Mouse (Mus musculus) liver, embryonic 15.5 days (tissue): ENCODE measurements around the gene H2-Ob. TPM values are rescaled to one million over a fixed set of nuclear protein-coding genes. Genes with fewer than 3 reads are reported as not detected.
"Not testable (repeated sequence)": the region's sequence is repeated elsewhere in the genome, so short reads cannot be mapped to it uniquely, and the experiment has no call there.

Experiments used
- ATAC-seq: fragments of 200-750 bp; cut with Nextera tagmentation; 2 replicates; pipeline ENCODE4 v1.8.0; 2017; ENCODE audit warnings: moderate number of reproducible peaks, mild to moderate bottlenecking, moderate library complexity; ENCODE audit not compliant: insufficient read depth
- H3K27ac ChIP-seq: fragments of 300-500 bp; sonication (generic); replicated peaks from 2 replicates; pipeline ENCODE4 v1.5.1; 2015; ENCODE audit warnings: mild to moderate bottlenecking, inconsistent platforms
- H3K27me3 ChIP-seq: fragments of 300-500 bp; sonication (generic); 2 replicates; pipeline ENCODE4 v1.6.1; 2015; ENCODE audit warnings: mild to moderate bottlenecking, inconsistent platforms
- H3K36me3 ChIP-seq: fragments of 300-500 bp; sonication (generic); replicated peaks from 2 replicates; pipeline ENCODE4 v1.6.1; 2015; ENCODE audit warnings: moderate library complexity, mild to moderate bottlenecking, inconsistent platforms
- H3K4me1 ChIP-seq: fragments of 300-500 bp; sonication (generic); replicated peaks from 2 replicates; pipeline ENCODE4 v1.6.1; 2015; ENCODE audit warnings: inconsistent platforms
- H3K4me2 ChIP-seq: fragments of 300-500 bp; sonication (generic); 2 replicates; pipeline ENCODE4 v1.6.1; 2015; ENCODE audit warnings: moderate library complexity, mild to moderate bottlenecking, inconsistent platforms
- H3K4me3 ChIP-seq: fragments of 300-500 bp; sonication (generic); replicated peaks from 2 replicates; pipeline ENCODE4 v1.5.1; 2015; ENCODE audit warnings: mild to moderate bottlenecking, inconsistent platforms
- H3K9ac ChIP-seq: fragments of 300-500 bp; sonication (generic); 2 replicates; pipeline ENCODE4 v1.6.1; 2015; ENCODE audit warnings: moderate library complexity, mild to moderate bottlenecking, inconsistent platforms
- H3K9me3 ChIP-seq: fragments of 300-500 bp; sonication (generic); replicated peaks from 2 replicates; pipeline ENCODE4 v1.6.1; 2016; ENCODE audit warnings: inconsistent platforms
- WGBS: fragments of 180-500 bp; shearing (Covaris S2); methylation state at CpG from one replicate; pipeline ENCODE4 v1.1.7; 2015; ENCODE audit warnings: mixed read lengths; ENCODE audit not compliant: insufficient replicate concordance; 5-methylcytosine and 5-hydroxymethylcytosine counted together
- polyA plus RNA-seq: library from polyadenylated mRNA; unstranded; fragments of >200 nt; fragmentation: Nextera tagmentation; extraction: Ambion mirVana; gene quantifications from 2 replicates; pipeline ENCODE4 v1.2.1, GENCODE M21; 2015

Gene H2-Ob
- polyA plus RNA-seq, 1 experiment from 2014 or later = 0.31 TPM

GRCm38 (mm10) chr17:34220401-34220800 lies 18.3 kb upstream of the H2-Ob start:
- not testable (repeated sequence) for H3K4me1 ChIP-seq, H3K27me3 ChIP-seq, H3K9ac ChIP-seq, ATAC-seq, H3K27ac ChIP-seq, H3K4me3 ChIP-seq, H3K9me3 ChIP-seq, H3K4me2 ChIP-seq, H3K36me3 ChIP-seq
- WGBS = 91% methylated on average over 9 of the region's 16 CpGs

GRCm38 (mm10) chr17:34224816-34225215 lies 13.9 kb upstream of the H2-Ob start:
- Histone ChIP-seq H3K4me1 (no peaks in the 10 kb centered on the region), H3K4me3 (no peak overlapping the region), H3K36me3 (no peaks in the 10 kb centered on the region), H3K9me3 (no peaks in the 10 kb centered on the region), H3K4me2 (no peak overlapping the region), H3K27ac (no peak overlapping the region), H3K9ac (no peak overlapping the region), H3K27me3 (no peaks in the 10 kb centered on the region)
- 82% methylated on average over 3 of the region's 3 CpGs for WGBS
- ATAC-seq = no peak

GRCm38 (mm10) chr17:34225426-34225825 lies 13.3 kb upstream of the H2-Ob start:
- Histone ChIP-seq H3K4me3 (no peak overlapping the region), H3K27me3 (no peaks in the 10 kb centered on the region), H3K36me3 (no peaks in the 10 kb centered on the region), H3K4me2 (no peak overlapping the region), H3K27ac (no peak overlapping the region), H3K4me1 (no peaks in the 10 kb centered on the region), H3K9me3 (no peaks in the 10 kb centered on the region), H3K9ac (no peak overlapping the region)
- ATAC-seq = no peak
- 83% methylated on average over 8 of the region's 8 CpGs for WGBS

- not testable (repeated sequence) for H3K4me2 ChIP-seq, ATAC-seq, H3K9me3 ChIP-seq, H3K4me3 ChIP-seq, H3K4me1 ChIP-seq, H3K27me3 ChIP-seq, H3K9ac ChIP-seq, H3K36me3 ChIP-seq, H3K27ac ChIP-seq
- WGBS = 93% methylated on average over 16 of the region's 23 CpGs
These were observed 12.8 kb upstream of the H2-Ob start for GRCm38 (mm10) chr17:34225911-34226310.

GRCm38 (mm10) chr17:34230971-34231370 lies 7.7 kb upstream of the H2-Ob start:
- not testable (repeated sequence) for H3K27me3 ChIP-seq, H3K4me3 ChIP-seq, ATAC-seq, H3K9me3 ChIP-seq, H3K27ac ChIP-seq, H3K9ac ChIP-seq, H3K36me3 ChIP-seq, H3K4me2 ChIP-seq, H3K4me1 ChIP-seq
- 82% methylated on average over 9 of the region's 9 CpGs for WGBS

GRCm38 (mm10) chr17:34232021-34232420 lies 6.7 kb upstream of the H2-Ob start:
- not testable (repeated sequence) for H3K4me1 ChIP-seq, H3K27ac ChIP-seq, ATAC-seq, H3K4me2 ChIP-seq, H3K4me3 ChIP-seq, H3K9me3 ChIP-seq, H3K27me3 ChIP-seq, H3K9ac ChIP-seq, H3K36me3 ChIP-seq
- WGBS = 57% methylated on average over 7 of the region's 7 CpGs

- Histone ChIP-seq H3K4me2 (no peak overlapping the region), H3K27me3 (peaks cover 3% of the 10 kb centered on the region; the same call in 1 of the 2 replicates), H3K36me3 (no peaks in the 10 kb centered on the region), H3K9ac (no peak overlapping the region), H3K4me3 (no peak overlapping the region), H3K9me3 (no peaks in the 10 kb centered on the region), H3K4me1 (0 out of 2 replicates have a peak, but pooled peaks cover 3% of the 10 kb centered on the region), H3K27ac (no peak overlapping the region)
- ATAC-seq = 0 out of 2 replicates have a peak, but pooled peaks have one; percentile 25
- WGBS = 14% methylated on average over 9 of the region's 9 CpGs
These were observed 3.8 kb upstream of the H2-Ob start for GRCm38 (mm10) chr17:34234926-34235325.

- 62% methylated on average over 5 of the region's 5 CpGs for WGBS
These were observed 2.0 kb upstream of the H2-Ob start for GRCm38 (mm10) chr17:34236691-34237090.

GRCm38 (mm10) chr17:34237741-34238140 lies 962 bp upstream of the H2-Ob start:
- Histone ChIP-seq H3K4me2 (no peak overlapping the region), H3K27ac (no peak overlapping the region), H3K36me3 (no peaks in the 10 kb centered on the region), H3K9me3 (no peaks in the 10 kb centered on the region), H3K4me1 (0 out of 2 replicates have a peak, but pooled peaks cover 3% of the 10 kb centered on the region), H3K9ac (no peak overlapping the region), H3K27me3 (peaks cover 3% of the 10 kb centered on the region; the same call in 1 of the 2 replicates), H3K4me3 (no peak overlapping the region)
- ATAC-seq = no peak
- 52% methylated on average over 3 of the region's 3 CpGs for WGBS

More at GRCm38 (mm10) chr17:34236691-34237090, 2.0 kb upstream of the H2-Ob start:
- Histone ChIP-seq H3K36me3 (no peaks in the 10 kb centered on the region), H3K9me3 (no peaks in the 10 kb centered on the region), H3K9ac (no peak overlapping the region), H3K27me3 (peaks cover 3% of the 10 kb centered on the region; the same call in 1 of the 2 replicates), H3K4me2 (no peak overlapping the region), H3K4me1 (0 out of 2 replicates have a peak, but pooled peaks cover 3% of the 10 kb centered on the region), H3K4me3 (no peak overlapping the region), H3K27ac (no peak overlapping the region)
- ATAC-seq = no peak

GRCm38 (mm10) chr17:34239601-34240041 lies 918 bp downstream of the H2-Ob start:
- ATAC-seq = no peak
- no peaks in the 10 kb centered on the region for H3K36me3 ChIP-seq
- H3K4me3 ChIP-seq = no peak overlapping the region
- H3K27ac ChIP-seq = peak overlapping the region; percentile 48
- no peak overlapping the region for H3K9ac ChIP-seq
- H3K9me3 ChIP-seq = no peaks in the 10 kb centered on the region
- H3K27me3 ChIP-seq = peaks cover 7% of the 10 kb centered on the region; the same call in 1 of the 2 replicates
- WGBS = 7% methylated on average over 10 of the region's 10 CpGs
- 0 out of 2 replicates have a peak, but pooled peaks cover 3% of the 10 kb centered on the region for H3K4me1 ChIP-seq
- peak overlapping the region; percentile 39 for H3K4me2 ChIP-seq

GRCm38 (mm10) chr17:34240366-34240765 lies 1.7 kb downstream of the H2-Ob start:
- 30% methylated on average over 3 of the region's 3 CpGs for WGBS
- Histone ChIP-seq H3K27me3 (peaks cover 7% of the 10 kb centered on the region; the same call in 1 of the 2 replicates), H3K9ac (no peak overlapping the region), H3K9me3 (no peaks in the 10 kb centered on the region), H3K4me2 (no peak overlapping the region), H3K27ac (no peak overlapping the region), H3K4me1 (0 out of 2 replicates have a peak, but pooled peaks cover 3% of the 10 kb centered on the region), H3K4me3 (no peak overlapping the region), H3K36me3 (no peaks in the 10 kb centered on the region)
- ATAC-seq = no peak

- H3K27me3 ChIP-seq = peaks cover 7% of the 10 kb centered on the region; the same call in 1 of the 2 replicates
- 54% methylated on average over 6 of the region's 6 CpGs for WGBS
- no peak overlapping the region for H3K9ac ChIP-seq
- H3K27ac ChIP-seq = no peak overlapping the region
- 0 out of 2 replicates have a peak, but pooled peaks cover 3% of the 10 kb centered on the region for H3K4me1 ChIP-seq
- no peaks in the 10 kb centered on the region for H3K9me3 ChIP-seq
- H3K4me2 ChIP-seq = no peak overlapping the region
- no peaks in the 10 kb centered on the region for H3K36me3 ChIP-seq
- ATAC-seq = no peak
- no peak overlapping the region for H3K4me3 ChIP-seq
These were observed 2.2 kb downstream of the H2-Ob start for GRCm38 (mm10) chr17:34240916-34241315.
